Mouse (Mus musculus) bone marrow, adult 2 months (tissue): ENCODE measurements at regions not wholly inside any gene's neighbourhood (a gene's known extent, or its start where the extent isn't known, plus 50 kb on each side); places are given as distances from the start of the nearest gene placed in this dataset.

Source experiments
- CTCF ChIP-seq: fragments of 200-500 bp; IDR thresholded peaks from 2 replicates; pipeline ENCODE4 v1.5.1; 2011; ENCODE audit warnings: low read length, control low read depth; ENCODE audit not compliant: control insufficient read depth, insufficient read depth
- POLR2A ChIP-seq: fragments of 200-500 bp; IDR thresholded peaks from 2 replicates; pipeline ENCODE4 v1.6.1; 2011; ENCODE audit warnings: low read depth, mild to moderate bottlenecking, control low read depth, low read length, borderline replicate concordance; ENCODE audit not compliant: control insufficient read depth

- TF ChIP-seq CTCF (no peak), POLR2A (no peak)
These were observed 2154.8 kb downstream of the 4930444P10Rik start for GRCm38 (mm10) chr1:13938344-13938743.
